Mouse (Mus musculus) midbrain, embryonic 12.5 days (tissue): ENCODE measurements at regions not wholly inside any gene's neighbourhood (a gene's known extent, or its start where the extent isn't known, plus 50 kb on each side); places are given as distances from the start of the nearest gene placed in this dataset.

Experiments used
- ATAC-seq: fragments of 200-750 bp; cut with Nextera tagmentation; 2 replicates; pipeline ENCODE4 v1.8.0; 2017; ENCODE audit warnings: low read depth, moderate TSS enrichment, moderate library complexity; ENCODE audit not compliant: low FRiP score
- H3K27ac ChIP-seq: fragments of 300-500 bp; sonication (generic); replicated peaks from 2 replicates; pipeline ENCODE4 v1.5.1; 2016; ENCODE audit warnings: mild to moderate bottlenecking
- H3K27me3 ChIP-seq: fragments of 300-500 bp; sonication (generic); 2 replicates; pipeline ENCODE4 v1.6.1; 2016; ENCODE audit warnings: mild to moderate bottlenecking
- H3K36me3 ChIP-seq: fragments of 300-500 bp; sonication (generic); 2 replicates; pipeline ENCODE4 v1.6.1; 2016
- H3K4me1 ChIP-seq: fragments of 300-500 bp; sonication (generic); 2 replicates; pipeline ENCODE4 v1.6.1; 2016
- H3K4me2 ChIP-seq: fragments of 300-500 bp; sonication (generic); replicated peaks from 2 replicates; pipeline ENCODE4 v1.6.1; 2016; ENCODE audit warnings: mild to moderate bottlenecking, moderate library complexity
- H3K4me3 ChIP-seq: fragments of 300-500 bp; sonication (generic); 2 replicates; pipeline ENCODE4 v1.5.1; 2016; ENCODE audit warnings: mild to moderate bottlenecking
- H3K9ac ChIP-seq: fragments of 300-500 bp; sonication (generic); replicated peaks from 2 replicates; pipeline ENCODE4 v1.6.1; 2016; ENCODE audit warnings: mild to moderate bottlenecking, moderate library complexity
- H3K9me3 ChIP-seq: fragments of 300-500 bp; sonication (generic); 2 replicates; pipeline ENCODE4 v1.6.1; 2016; ENCODE audit warnings: mild to moderate bottlenecking
- WGBS: fragments of 180-500 bp; shearing (Covaris S2); methylation state at CpG from one replicate; pipeline ENCODE4 v1.1.7; 2016; 5-methylcytosine and 5-hydroxymethylcytosine counted together

DNA sequence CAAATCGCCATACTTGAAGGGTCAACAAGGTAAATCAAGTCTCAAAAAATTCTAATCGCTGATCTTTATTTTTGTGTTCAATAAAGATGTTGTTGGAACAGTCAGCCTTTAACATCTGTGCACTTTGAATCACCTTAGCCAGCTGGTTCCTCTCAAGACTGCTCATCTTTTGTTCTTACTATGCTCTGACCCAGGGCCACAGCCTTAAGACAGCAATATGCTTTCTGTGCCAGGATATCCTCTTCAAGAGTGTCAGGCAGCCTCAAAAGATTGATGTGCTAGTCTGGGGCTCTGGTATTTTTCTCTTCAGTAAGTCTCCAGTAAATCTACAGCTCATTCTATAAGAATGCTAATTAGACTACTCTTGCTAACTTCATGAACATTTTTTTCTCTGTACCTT lies 199.9 kb downstream of the Dph6 start:
- no peak for ATAC-seq
- H3K4me2 ChIP-seq, result no peak overlapping the region
- WGBS, result 79% methylated on average over 2 of the region's 2 CpGs
- H3K4me1 ChIP-seq, result no peaks in the 10 kb centered on the region
- H3K9ac ChIP-seq, result no peak overlapping the region
- no peak overlapping the region for H3K27ac ChIP-seq
- no peaks in the 10 kb centered on the region for H3K9me3 ChIP-seq
- no peaks in the 10 kb centered on the region for H3K27me3 ChIP-seq
- no peaks in the 10 kb centered on the region for H3K36me3 ChIP-seq
- H3K4me3 ChIP-seq, result no peak overlapping the region

DNA sequence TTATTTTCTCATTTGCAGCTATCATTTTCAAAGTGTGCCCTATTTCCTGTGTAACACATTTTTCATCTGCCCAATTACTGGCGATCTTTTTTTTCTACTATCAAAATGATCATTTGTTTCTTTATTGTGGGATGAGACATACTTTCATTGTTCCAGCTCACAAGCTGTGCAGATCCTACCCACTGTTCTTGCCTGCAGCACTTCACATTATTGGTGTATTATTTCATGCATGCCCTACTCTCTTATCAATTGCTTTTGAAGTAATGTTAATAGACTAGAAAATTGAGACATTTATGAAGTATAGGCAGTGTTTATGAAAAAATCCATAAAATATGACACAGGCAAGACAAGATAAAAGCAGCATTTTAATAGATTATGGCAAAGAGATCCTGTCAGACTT lies 204.6 kb downstream of the Dph6 start:
- no peak for ATAC-seq
- no peak overlapping the region for H3K4me3 ChIP-seq
- H3K9ac ChIP-seq, result no peak overlapping the region
- no peaks in the 10 kb centered on the region for H3K36me3 ChIP-seq
- no peaks in the 10 kb centered on the region for H3K4me1 ChIP-seq
- no peak overlapping the region for H3K27ac ChIP-seq
- no peak overlapping the region for H3K4me2 ChIP-seq
- no peaks in the 10 kb centered on the region for H3K27me3 ChIP-seq
- WGBS, result 91% methylated on average over 1 of the region's 1 CpGs
- no peaks in the 10 kb centered on the region for H3K9me3 ChIP-seq

DNA sequence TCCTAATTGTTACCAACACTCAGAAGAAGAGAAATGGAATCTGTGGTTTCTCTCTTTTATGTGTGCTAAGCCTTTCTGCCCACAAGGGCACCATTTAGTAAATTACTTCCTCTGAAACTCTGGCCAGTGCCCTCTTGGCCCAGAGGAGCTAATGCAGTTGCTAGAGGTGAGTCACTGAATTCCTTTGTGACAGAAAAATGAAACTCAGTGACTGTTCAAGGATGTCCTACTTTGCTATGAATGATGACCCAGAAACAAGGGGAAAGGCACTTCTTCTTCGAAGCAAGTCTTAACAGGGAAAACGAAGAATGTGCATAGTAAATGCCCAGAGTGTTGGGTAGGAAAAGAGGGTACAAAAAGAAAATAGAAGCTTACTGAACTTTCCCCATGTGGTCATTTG lies 211.0 kb downstream of the Dph6 start:
- H3K36me3 ChIP-seq, result no peaks in the 10 kb centered on the region
- H3K4me1 ChIP-seq, result peaks cover 2% of the 10 kb centered on the region; the same call in 1 of the 2 replicates
- H3K4me3 ChIP-seq, result no peak overlapping the region
- H3K27me3 ChIP-seq, result no peaks in the 10 kb centered on the region
- no peaks in the 10 kb centered on the region for H3K9me3 ChIP-seq
- 81% methylated on average over 2 of the region's 2 CpGs for WGBS
- no peak for ATAC-seq
- no peak overlapping the region for H3K4me2 ChIP-seq
- H3K27ac ChIP-seq, result no peak overlapping the region
- H3K9ac ChIP-seq, result no peak overlapping the region

DNA sequence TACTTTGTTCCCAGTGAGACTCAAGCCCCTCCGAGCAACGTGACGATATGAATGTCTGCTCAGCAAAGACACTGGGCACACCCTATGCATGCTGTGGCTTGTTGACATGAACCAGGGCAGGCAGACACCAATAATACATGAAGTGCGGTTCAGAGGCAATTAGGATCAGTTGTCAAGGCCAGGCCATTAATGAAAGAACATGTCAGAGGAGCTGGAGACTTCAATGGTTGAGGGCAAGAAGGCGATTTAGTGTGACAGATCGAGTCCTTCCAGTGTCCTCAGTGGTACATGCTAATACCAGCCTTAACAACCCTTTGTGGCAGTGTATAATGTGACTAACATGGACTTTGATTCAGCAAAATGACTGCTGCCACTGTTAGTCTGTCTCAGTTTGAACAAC lies 213.8 kb downstream of the Dph6 start:
- WGBS, result 54% methylated on average over 6 of the region's 6 CpGs
- Histone ChIP-seq H3K27ac (no peak overlapping the region), H3K9me3 (no peaks in the 10 kb centered on the region), H3K4me1 (peaks cover 2% of the 10 kb centered on the region; the same call in 1 of the 2 replicates), H3K9ac (no peak overlapping the region), H3K27me3 (no peaks in the 10 kb centered on the region), H3K4me2 (no peak overlapping the region), H3K36me3 (no peaks in the 10 kb centered on the region), H3K4me3 (no peak overlapping the region)
- ATAC-seq, result peak; percentile 70

DNA sequence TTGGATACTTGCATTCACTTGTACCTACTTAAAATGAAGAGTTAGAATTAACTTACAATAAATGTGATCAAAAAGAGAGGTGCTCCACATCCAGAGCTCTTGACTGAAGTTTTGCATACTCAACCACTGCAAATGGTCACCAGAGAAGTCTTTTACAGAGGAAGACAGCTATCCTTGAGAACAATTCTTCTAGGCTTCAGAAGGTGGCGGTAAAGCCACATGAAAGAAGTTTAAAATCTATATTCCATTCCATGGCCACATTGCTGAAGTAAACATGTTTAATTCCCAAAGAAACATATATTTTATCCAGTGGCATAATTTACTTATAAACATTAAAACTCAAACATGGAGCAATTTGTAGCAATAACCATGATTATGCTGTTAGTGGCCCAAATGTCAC lies 215.1 kb downstream of the Dph6 start:
- Histone ChIP-seq H3K27me3 (no peaks in the 10 kb centered on the region), H3K9me3 (no peaks in the 10 kb centered on the region), H3K9ac (no peak overlapping the region), H3K4me3 (no peak overlapping the region), H3K27ac (no peak overlapping the region), H3K4me1 (peaks cover 2% of the 10 kb centered on the region; the same call in 1 of the 2 replicates), H3K36me3 (no peaks in the 10 kb centered on the region), H3K4me2 (no peak overlapping the region)
- 50% methylated on average over 1 of the region's 1 CpGs for WGBS
- ATAC-seq, result no peak

DNA sequence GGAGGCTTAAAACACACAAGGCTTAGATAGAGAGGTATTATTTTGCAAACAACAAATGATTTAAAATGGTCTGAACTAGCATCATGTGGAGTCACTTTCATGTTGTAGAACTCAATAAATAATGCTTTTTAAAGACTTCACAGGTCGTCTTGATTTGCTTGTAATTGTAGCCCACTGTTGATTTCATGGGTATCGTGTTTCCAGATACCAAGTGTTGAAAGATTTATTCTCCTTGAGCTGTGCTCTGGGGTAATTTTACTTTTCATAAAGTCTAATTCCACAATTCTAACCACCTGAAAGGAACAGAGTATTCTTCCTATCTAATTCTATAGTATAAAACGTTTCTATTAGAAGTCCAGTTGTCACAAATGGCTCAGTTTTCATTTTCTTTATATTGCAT lies 216.7 kb downstream of the Dph6 start:
- H3K36me3 ChIP-seq, result no peaks in the 10 kb centered on the region
- no peak overlapping the region for H3K9ac ChIP-seq
- no peak for ATAC-seq
- WGBS, result 49% methylated on average over 3 of the region's 3 CpGs
- H3K4me2 ChIP-seq, result no peak overlapping the region
- peaks cover 2% of the 10 kb centered on the region; the same call in 1 of the 2 replicates for H3K4me1 ChIP-seq
- H3K4me3 ChIP-seq, result no peak overlapping the region
- no peaks in the 10 kb centered on the region for H3K27me3 ChIP-seq
- no peaks in the 10 kb centered on the region for H3K9me3 ChIP-seq
- no peak overlapping the region for H3K27ac ChIP-seq

DNA sequence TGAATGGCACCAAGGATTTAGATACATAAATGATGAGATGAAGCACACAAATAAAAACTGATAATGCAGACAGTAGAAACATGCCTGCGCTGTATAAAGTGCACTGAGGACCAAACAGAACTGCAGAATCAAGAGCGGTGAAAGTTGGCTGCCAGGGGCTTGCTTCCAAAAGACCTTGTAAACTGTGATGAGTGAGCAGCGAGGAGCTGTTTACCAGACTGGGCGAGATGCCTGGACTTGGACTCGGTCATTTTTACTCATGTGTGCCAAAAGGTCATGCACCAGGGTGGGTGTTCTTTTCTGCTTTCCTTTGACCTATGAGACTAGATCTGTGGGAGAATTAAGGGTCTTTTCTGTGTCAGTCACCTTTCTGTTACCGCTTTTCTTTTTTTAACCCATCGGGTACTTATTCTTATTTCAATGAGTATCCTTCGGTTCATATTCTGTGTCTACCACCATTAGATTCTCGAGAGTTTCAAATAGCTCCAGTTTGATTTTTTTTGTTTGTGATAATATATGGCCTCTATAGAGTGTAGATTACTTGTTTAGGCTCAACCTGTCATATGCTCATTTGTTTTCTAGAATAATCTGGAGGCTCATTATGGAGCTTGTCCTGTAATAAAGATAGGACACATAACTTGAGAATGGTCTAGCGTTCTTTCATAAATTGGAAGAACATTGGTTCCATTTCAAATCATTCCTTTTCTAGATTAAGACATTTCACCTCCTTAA lies 226.3 kb upstream of the Zfp770 start:
- Histone ChIP-seq H3K9ac (no peak overlapping the region), H3K27me3 (no peaks in the 10 kb centered on the region), H3K4me2 (no peak overlapping the region), H3K4me1 (no peaks in the 10 kb centered on the region), H3K27ac (no peak overlapping the region), H3K4me3 (no peak overlapping the region), H3K9me3 (no peaks in the 10 kb centered on the region), H3K36me3 (no peaks in the 10 kb centered on the region)
- no peak for ATAC-seq
- 90% methylated on average over 10 of the region's 10 CpGs for WGBS

DNA sequence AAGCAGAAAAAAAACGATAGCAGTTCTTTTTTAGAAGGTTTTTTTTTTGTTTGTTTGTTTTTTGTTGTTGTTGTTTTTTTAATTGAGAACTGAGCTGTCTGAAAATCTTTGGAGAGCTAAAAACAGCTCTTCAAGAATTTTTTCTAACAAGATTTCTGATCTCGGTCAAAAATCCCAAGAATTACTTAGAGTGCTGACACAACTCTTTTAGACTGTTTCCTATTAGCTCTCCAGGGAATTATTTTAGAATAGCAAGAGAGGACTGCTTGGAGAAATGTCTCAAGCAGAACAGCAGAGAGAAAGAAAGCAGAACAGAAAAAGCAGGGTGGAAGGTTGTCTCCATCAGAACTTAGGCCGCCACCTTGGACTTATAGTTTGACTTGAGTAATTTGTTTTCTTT lies 218.1 kb upstream of the Zfp770 start:
- Histone ChIP-seq H3K9ac (no peak overlapping the region), H3K27me3 (no peaks in the 10 kb centered on the region), H3K4me3 (no peak overlapping the region), H3K36me3 (no peaks in the 10 kb centered on the region), H3K9me3 (no peaks in the 10 kb centered on the region), H3K4me2 (no peak overlapping the region), H3K27ac (no peak overlapping the region), H3K4me1 (no peaks in the 10 kb centered on the region)
- ATAC-seq, result no peak
- 64% methylated on average over 3 of the region's 3 CpGs for WGBS

DNA sequence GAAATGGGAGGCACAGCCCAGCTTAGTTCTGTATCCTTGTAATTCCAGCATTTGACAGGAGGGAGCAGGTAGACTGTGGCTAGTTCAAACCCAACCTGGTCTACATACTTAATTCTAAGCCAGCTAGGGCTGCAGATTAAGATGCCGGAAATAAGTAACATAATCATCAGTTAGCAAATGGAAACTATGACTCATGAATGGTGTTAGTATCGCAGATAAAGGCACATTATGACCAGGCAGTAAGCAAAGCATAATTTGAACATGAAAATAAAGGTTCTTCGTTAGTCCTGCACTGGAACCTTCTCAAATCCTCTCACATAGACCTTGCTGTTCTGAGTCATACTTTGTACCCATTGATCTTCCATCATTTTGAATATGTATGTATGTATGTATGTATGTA lies 211.7 kb upstream of the Zfp770 start:
- H3K27me3 ChIP-seq, result no peaks in the 10 kb centered on the region
- no peak for ATAC-seq
- H3K4me2 ChIP-seq, result no peak overlapping the region
- no peak overlapping the region for H3K9ac ChIP-seq
- H3K4me1 ChIP-seq, result no peaks in the 10 kb centered on the region
- H3K27ac ChIP-seq, result no peak overlapping the region
- no peak overlapping the region for H3K4me3 ChIP-seq
- H3K36me3 ChIP-seq, result no peaks in the 10 kb centered on the region
- no peaks in the 10 kb centered on the region for H3K9me3 ChIP-seq
- WGBS, result 94% methylated on average over 3 of the region's 3 CpGs

DNA sequence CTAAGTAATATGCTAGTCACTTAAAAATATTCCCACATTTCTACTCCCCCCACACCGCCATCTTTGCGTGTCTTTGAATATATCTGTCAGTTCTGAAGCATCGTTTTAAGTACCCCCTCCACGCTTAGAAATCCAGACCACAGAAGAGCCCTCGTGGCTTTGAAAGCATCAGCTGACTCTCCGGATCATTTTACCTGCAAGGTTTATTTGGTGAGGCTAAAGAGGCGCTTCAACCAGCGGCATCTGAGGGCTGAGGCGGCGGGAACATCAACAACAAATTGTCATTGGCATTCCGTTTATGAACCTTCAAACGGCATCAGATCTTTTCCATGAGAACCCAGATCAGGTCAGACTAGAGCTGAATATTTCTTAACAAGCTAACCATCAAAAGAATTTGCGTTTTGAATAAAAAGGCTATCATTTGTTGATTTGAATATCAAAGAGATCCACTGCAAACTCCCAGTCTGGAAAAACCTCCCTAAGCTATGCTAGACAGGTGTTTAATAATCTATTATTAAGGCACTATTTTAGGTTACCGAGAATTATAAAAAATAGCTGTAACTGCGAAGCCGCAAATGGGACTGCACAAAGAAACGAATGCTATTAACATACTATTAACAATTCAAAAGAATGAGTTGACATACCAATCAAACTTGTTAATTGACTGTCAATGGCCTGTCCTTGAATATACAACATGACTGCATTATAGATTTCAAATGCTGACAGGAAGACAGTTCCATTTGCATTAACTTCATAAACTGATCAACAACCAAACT lies 210.9 kb upstream of the Zfp770 start:
- Histone ChIP-seq H3K27ac (no peak overlapping the region), H3K4me2 (no peak overlapping the region), H3K36me3 (no peaks in the 10 kb centered on the region), H3K4me1 (no peaks in the 10 kb centered on the region), H3K9me3 (no peaks in the 10 kb centered on the region), H3K4me3 (no peak overlapping the region), H3K27me3 (no peaks in the 10 kb centered on the region), H3K9ac (no peak overlapping the region)
- no peak for ATAC-seq
- 70% methylated on average over 17 of the region's 17 CpGs for whole genome bisulfite sequencing

DNA sequence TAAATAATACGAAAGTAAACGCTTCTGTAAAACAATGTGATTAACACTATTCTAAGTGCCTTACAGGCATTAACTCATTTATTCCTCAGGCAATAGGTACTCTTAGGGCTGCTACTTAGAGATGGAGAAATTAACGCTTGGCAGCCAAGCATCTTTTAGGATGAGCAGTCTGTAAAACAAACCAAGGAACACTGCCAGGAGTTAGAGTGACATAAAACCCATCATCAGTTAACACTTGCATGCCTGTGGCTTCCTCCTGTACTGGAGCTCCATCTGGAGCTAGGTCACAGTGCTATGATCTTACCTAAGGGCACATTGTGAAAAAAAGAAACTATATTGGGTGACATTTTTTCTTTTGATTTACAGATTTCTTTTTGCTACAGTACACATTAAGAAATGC lies 209.4 kb upstream of the Zfp770 start:
- Histone ChIP-seq H3K4me1 (no peaks in the 10 kb centered on the region), H3K36me3 (no peaks in the 10 kb centered on the region), H3K4me3 (no peak overlapping the region), H3K9ac (no peak overlapping the region), H3K27me3 (no peaks in the 10 kb centered on the region), H3K4me2 (no peak overlapping the region), H3K27ac (no peak overlapping the region), H3K9me3 (no peaks in the 10 kb centered on the region)
- 86% methylated on average over 3 of the region's 3 CpGs for WGBS
- ATAC-seq, result no peak

DNA sequence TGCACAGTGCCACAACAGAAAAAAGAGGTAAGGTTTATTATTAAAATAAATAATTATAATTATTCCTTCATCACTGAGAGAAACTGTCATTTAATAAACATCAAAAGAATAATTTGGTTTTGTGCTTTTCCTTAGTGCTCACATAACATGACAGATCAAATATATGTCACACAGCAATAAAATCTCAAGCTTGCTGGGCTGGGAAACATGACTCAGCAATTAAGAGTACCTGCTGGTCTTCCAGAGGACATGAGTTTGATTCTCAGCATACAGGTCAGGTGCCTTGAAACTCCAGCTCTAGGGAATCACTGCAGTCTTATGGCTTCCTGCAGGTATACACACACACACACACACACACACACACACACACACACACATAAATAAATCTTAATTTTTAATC lies 208.3 kb upstream of the Zfp770 start:
- H3K27ac ChIP-seq, result no peak overlapping the region
- no peak overlapping the region for H3K4me3 ChIP-seq
- H3K9ac ChIP-seq, result no peak overlapping the region
- no peaks in the 10 kb centered on the region for H3K9me3 ChIP-seq
- H3K36me3 ChIP-seq, result no peaks in the 10 kb centered on the region
- no peak overlapping the region for H3K4me2 ChIP-seq
- H3K4me1 ChIP-seq, result no peaks in the 10 kb centered on the region
- ATAC-seq, result no peak
- no peaks in the 10 kb centered on the region for H3K27me3 ChIP-seq
